Mouse (Mus musculus) stomach, embryonic 15.5 days (tissue): Measurements from ENCODE around the gene Zfp113. TPM values are rescaled to one million over a fixed set of nuclear protein-coding genes. Genes with fewer than 3 reads are reported as not detected.
A peak's percentile ranks its signal among the peaks of the same experiment; 100 is the strongest.

Source experiments
- ATAC-seq: fragments of 200-750 bp; cut with Nextera tagmentation; 2 replicates; pipeline ENCODE4 v1.8.0; 2017; ENCODE audit warnings: low read depth, moderate number of reproducible peaks, moderate TSS enrichment; ENCODE audit not compliant: insufficient read depth, low FRiP score
- H3K27ac ChIP-seq: fragments of 300-500 bp; sonication (generic); 2 replicates; pipeline ENCODE4 v1.5.1; 2015; ENCODE audit warnings: mild to moderate bottlenecking, inconsistent platforms
- H3K27me3 ChIP-seq: fragments of 300-500 bp; sonication (generic); replicated peaks from 2 replicates; pipeline ENCODE4 v1.6.1; 2015; ENCODE audit warnings: inconsistent platforms
- H3K36me3 ChIP-seq: fragments of 300-500 bp; sonication (generic); 2 replicates; pipeline ENCODE4 v1.6.1; 2015; ENCODE audit warnings: inconsistent platforms
- H3K4me1 ChIP-seq: fragments of 300-500 bp; sonication (generic); 2 replicates; pipeline ENCODE4 v1.6.1; 2015; ENCODE audit warnings: inconsistent platforms
- H3K4me2 ChIP-seq: fragments of 300-500 bp; sonication (generic); 2 replicates; pipeline ENCODE4 v1.6.1; 2015; ENCODE audit warnings: mild to moderate bottlenecking, inconsistent platforms
- H3K4me3 ChIP-seq: fragments of 300-500 bp; sonication (generic); replicated peaks from 2 replicates; pipeline ENCODE4 v1.5.1; 2015; ENCODE audit warnings: inconsistent platforms
- H3K9ac ChIP-seq: fragments of 300-500 bp; sonication (generic); 2 replicates; pipeline ENCODE4 v1.6.1; 2015; ENCODE audit warnings: inconsistent platforms
- H3K9me3 ChIP-seq: fragments of 300-500 bp; sonication (generic); 2 replicates; pipeline ENCODE4 v1.6.1; 2016; ENCODE audit warnings: inconsistent platforms
- WGBS: fragments of 180-500 bp; shearing (Covaris S2); methylation state at CpG from one replicate; pipeline ENCODE4 v1.1.7; 2015; 5-methylcytosine and 5-hydroxymethylcytosine counted together
- polyA plus RNA-seq: library from polyadenylated mRNA; unstranded; fragments of >200 nt; fragmentation: Nextera tagmentation; extraction: Ambion mirVana; gene quantifications from 2 replicates; pipeline ENCODE4 v1.2.1, GENCODE M21; 2015

Gene Zfp113
- polyA plus RNA-seq, 1 experiment from 2014 or later = 17.5 TPM

- Histone ChIP-seq H3K4me2 (peak overlapping the region; percentile 87), H3K9me3 (no peaks in the 10 kb centered on the region), H3K4me1 (peaks cover 10% of the 10 kb centered on the region), H3K9ac (peak overlapping the region; percentile 71), H3K36me3 (peaks cover 28% of the 10 kb centered on the region), H3K27me3 (no peaks in the 10 kb centered on the region), H3K4me3 (peak overlapping the region; percentile 73), H3K27ac (peak overlapping the region; percentile 96)
- WGBS = under 1% methylated on average over 47 of the region's 47 CpGs
- ATAC-seq = peak; percentile 86
These were observed 15.5 kb upstream of the Zfp113 start for GRCm38 (mm10) chr5:138170936-138171561.

- Histone ChIP-seq H3K27me3 (no peaks in the 10 kb centered on the region), H3K27ac (no peak overlapping the region), H3K9me3 (no peaks in the 10 kb centered on the region), H3K36me3 (peaks cover 63% of the 10 kb centered on the region), H3K4me1 (peaks cover 9% of the 10 kb centered on the region), H3K9ac (no peak overlapping the region), H3K4me2 (no peak overlapping the region), H3K4me3 (no peak overlapping the region)
- WGBS = 71% methylated on average over 8 of the region's 8 CpGs
- ATAC-seq = no peak
These were observed 10.1 kb upstream of the Zfp113 start for GRCm38 (mm10) chr5:138165594-138165993.

- Histone ChIP-seq H3K27me3 (no peaks in the 10 kb centered on the region), H3K4me2 (no peak overlapping the region), H3K9ac (no peak overlapping the region), H3K4me3 (no peak overlapping the region), H3K36me3 (peaks cover 63% of the 10 kb centered on the region), H3K9me3 (no peaks in the 10 kb centered on the region), H3K27ac (no peak overlapping the region), H3K4me1 (peaks cover 9% of the 10 kb centered on the region)
- WGBS = 63% methylated on average over 10 of the region's 10 CpGs
- ATAC-seq = no peak
These were observed 8.1 kb upstream of the Zfp113 start for GRCm38 (mm10) chr5:138163610-138164009.

- WGBS = 55% methylated on average over 6 of the region's 6 CpGs
- peaks cover 59% of the 10 kb centered on the region for H3K36me3 ChIP-seq
- H3K9me3 ChIP-seq = no peaks in the 10 kb centered on the region
These were observed 7.5 kb upstream of the Zfp113 start for GRCm38 (mm10) chr5:138163046-138163445.

GRCm38 (mm10) chr5:138160842-138161665, 5.5 kb upstream of the Zfp113 start, which contains the start of gene Cops6:
Gene Cops6 (plus strand): TSS chr5:138161071.
- WGBS = under 1% methylated on average over 42 of the region's 42 CpGs
- peaks cover 9% of the 10 kb centered on the region for H3K4me1 ChIP-seq
- peak within 1 kb of the TSS; percentile 69 for H3K4me3 ChIP-seq
- H3K36me3 ChIP-seq = peaks cover 40% of the 10 kb centered on the region
- H3K27me3 ChIP-seq = no peaks in the 10 kb centered on the region
- H3K9me3 ChIP-seq = no peaks in the 10 kb centered on the region
- H3K9ac ChIP-seq = peak within 1 kb of the TSS; percentile 72
- peak; percentile 96 for ATAC-seq
- peak within 1 kb of the TSS; percentile 69 for H3K27ac ChIP-seq
- H3K4me2 ChIP-seq = peak within 1 kb of the TSS; percentile 71

More at GRCm38 (mm10) chr5:138163046-138163445, 7.5 kb upstream of the Zfp113 start:
- no peak overlapping the region for H3K9ac ChIP-seq
- H3K4me3 ChIP-seq = no peak overlapping the region
- H3K27me3 ChIP-seq = no peaks in the 10 kb centered on the region
- no peak overlapping the region for H3K4me2 ChIP-seq
- no peak overlapping the region for H3K27ac ChIP-seq
- peaks cover 9% of the 10 kb centered on the region for H3K4me1 ChIP-seq
- ATAC-seq = no peak

- no peaks in the 10 kb centered on the region for H3K9me3 ChIP-seq
- H3K4me3 ChIP-seq = peak overlapping the region; percentile 69
- H3K27ac ChIP-seq = peak overlapping the region; percentile 65; the same call in 1 of the 2 replicates
- peaks cover 33% of the 10 kb centered on the region for H3K36me3 ChIP-seq
- ATAC-seq = no peak
- peaks cover 9% of the 10 kb centered on the region for H3K4me1 ChIP-seq
- no peak overlapping the region; the same call in 1 of the 2 replicates for H3K9ac ChIP-seq
- H3K4me2 ChIP-seq = peak overlapping the region; percentile 61
- H3K27me3 ChIP-seq = no peaks in the 10 kb centered on the region
- 63% methylated on average over 7 of the region's 7 CpGs for WGBS
These were observed 4.7 kb upstream of the Zfp113 start for GRCm38 (mm10) chr5:138160224-138160762.

- H3K4me1 ChIP-seq = no peaks in the 10 kb centered on the region
- 62% methylated on average over 3 of the region's 3 CpGs for WGBS
- no peak overlapping the region; the same call in 1 of the 2 replicates for H3K9ac ChIP-seq
- peaks cover 21% of the 10 kb centered on the region; the same call in 1 of the 2 replicates for H3K36me3 ChIP-seq
- peak overlapping the region; percentile 62 for H3K4me2 ChIP-seq
- no peaks in the 10 kb centered on the region for H3K27me3 ChIP-seq
- H3K27ac ChIP-seq = no peak overlapping the region
- no peaks in the 10 kb centered on the region for H3K9me3 ChIP-seq
- H3K4me3 ChIP-seq = peak overlapping the region; percentile 71
- no peak for ATAC-seq
These were observed 1.2 kb downstream of the Zfp113 start for GRCm38 (mm10) chr5:138154390-138154789.

- no peaks in the 10 kb centered on the region for H3K9me3 ChIP-seq
- no peak overlapping the region for H3K4me2 ChIP-seq
- no peak overlapping the region for H3K27ac ChIP-seq
- H3K4me1 ChIP-seq = no peaks in the 10 kb centered on the region
- H3K9ac ChIP-seq = no peak overlapping the region
- ATAC-seq = no peak
- peaks cover 16% of the 10 kb centered on the region for H3K36me3 ChIP-seq
- H3K27me3 ChIP-seq = no peaks in the 10 kb centered on the region
- WGBS = 73% methylated on average over 4 of the region's 4 CpGs
- no peak overlapping the region for H3K4me3 ChIP-seq
These were observed 17.0 kb downstream of the Zfp113 start for GRCm38 (mm10) chr5:138138585-138138984.

- H3K36me3 ChIP-seq = peaks cover 19% of the 10 kb centered on the region
- ATAC-seq = no peak
- WGBS = 58% methylated on average over 8 of the region's 8 CpGs
- no peak overlapping the region for H3K9ac ChIP-seq
- no peak overlapping the region for H3K27ac ChIP-seq
- H3K4me3 ChIP-seq = no peak overlapping the region
- no peaks in the 10 kb centered on the region for H3K9me3 ChIP-seq
- no peak overlapping the region for H3K4me2 ChIP-seq
- no peaks in the 10 kb centered on the region for H3K27me3 ChIP-seq
- no peaks in the 10 kb centered on the region for H3K4me1 ChIP-seq
These were observed 17.5 kb downstream of the Zfp113 start for GRCm38 (mm10) chr5:138137935-138138549.

- Histone ChIP-seq H3K4me3 (no peak overlapping the region), H3K36me3 (peaks cover 27% of the 10 kb centered on the region), H3K27ac (no peak overlapping the region), H3K9me3 (no peaks in the 10 kb centered on the region), H3K4me2 (no peak overlapping the region), H3K4me1 (no peaks in the 10 kb centered on the region), H3K9ac (no peak overlapping the region), H3K27me3 (no peaks in the 10 kb centered on the region)
- 38% methylated on average over 4 of the region's 4 CpGs for WGBS
- peak; percentile 56; the same call in 1 of the 2 replicates for ATAC-seq
These were observed 18.3 kb downstream of the Zfp113 start for GRCm38 (mm10) chr5:138137257-138137656.

- WGBS = 87% methylated on average over 5 of the region's 5 CpGs
- Histone ChIP-seq H3K27ac (no peak overlapping the region), H3K27me3 (no peaks in the 10 kb centered on the region), H3K36me3 (peaks cover 53% of the 10 kb centered on the region), H3K4me3 (no peak overlapping the region), H3K4me2 (no peak overlapping the region), H3K4me1 (no peaks in the 10 kb centered on the region), H3K9me3 (no peaks in the 10 kb centered on the region), H3K9ac (no peak overlapping the region)
- ATAC-seq = no peak
These were observed 23.0 kb downstream of the Zfp113 start for GRCm38 (mm10) chr5:138132425-138133064.
